Mouse (Mus musculus) C2C12 (cell line): ENCODE measurements at regions not wholly inside any gene's neighbourhood (a gene's known extent, or its start where the extent isn't known, plus 50 kb on each side); places are given as distances from the start of the nearest gene placed in this dataset.

ENCODE experiments used
- H3K27me3 ChIP-seq: one replicate; pipeline ENCODE4 v1.6.1; 2011; ENCODE audit not compliant: control insufficient read depth, insufficient read depth, insufficient read length
- H3K36me3 ChIP-seq: one replicate; pipeline ENCODE4 v1.6.1; 2011; ENCODE audit not compliant: control insufficient read depth, insufficient read depth
- H3K4me3 ChIP-seq: one replicate; pipeline ENCODE4 v1.5.1; 2011; ENCODE audit warnings: mild to moderate bottlenecking, control low read depth; ENCODE audit not compliant: poor library complexity, insufficient read depth, severe bottlenecking
- H3K79me2 ChIP-seq: one replicate; pipeline ENCODE4 v1.6.1; 2011; ENCODE audit not compliant: control insufficient read depth, insufficient read depth
- H3K79me3 ChIP-seq: one replicate; pipeline ENCODE4 v1.6.1; 2011; ENCODE audit warnings: low read depth, control low read depth
- H3ac ChIP-seq: one replicate; pipeline ENCODE3; 2011; ENCODE audit warnings: low read depth; ENCODE audit not compliant: control insufficient read depth, insufficient read length
- CEBPB ChIP-seq: IDR thresholded peaks from one replicate; pipeline ENCODE4 v1.6.1; 2011; ENCODE audit warnings: low read depth, mild to moderate bottlenecking, control low read depth, moderate library complexity
- CTCF ChIP-seq: IDR thresholded peaks from one replicate; pipeline ENCODE4 v1.5.1; 2011; ENCODE audit not compliant: control insufficient read depth, insufficient read depth, insufficient read length
- FOSL1 ChIP-seq: IDR thresholded peaks from one replicate; pipeline ENCODE4 v1.8.0; 2011; ENCODE audit warnings: mild to moderate bottlenecking, low read length; ENCODE audit not compliant: poor library complexity, insufficient read depth, severe bottlenecking
- MAX ChIP-seq: IDR thresholded peaks from one replicate; pipeline ENCODE4 v1.6.1; 2011; ENCODE audit warnings: mild to moderate bottlenecking, control low read depth
- MYOD1 ChIP-seq: IDR thresholded peaks from one replicate; pipeline ENCODE4 v1.6.1; 2011; ENCODE audit warnings: low read depth; ENCODE audit not compliant: control insufficient read depth, insufficient read length
- MYOG ChIP-seq: IDR thresholded peaks from one replicate; pipeline ENCODE4 v1.6.1; 2011; ENCODE audit not compliant: control insufficient read depth, insufficient read length; ENCODE audit errors: extremely low read depth
- USF1 ChIP-seq: IDR thresholded peaks from one replicate; pipeline ENCODE4 v1.6.1; 2011; ENCODE audit warnings: low read depth, mild to moderate bottlenecking, control low read depth, moderate library complexity

GRCm38 (mm10) chr16:24247291-24247690 is 146.0 kb upstream of the Lpp start:
- no peak overlapping the region for H3ac ChIP-seq
- no peaks in the 10 kb centered on the region for H3K27me3 ChIP-seq
- TF ChIP-seq FOSL1 (no peak), MAX (no peak), USF1 (no peak), CEBPB (no peak), CTCF (no peak), MYOG (no peak)
- H3K36me3 ChIP-seq: no peaks in the 10 kb centered on the region
- H3K4me3 ChIP-seq: no peak overlapping the region
- H3K79me3 ChIP-seq: no peaks in the 10 kb centered on the region
- no peaks in the 10 kb centered on the region for H3K79me2 ChIP-seq

- TF ChIP-seq CTCF: no peak
- TF ChIP-seq FOSL1: no peak
- no peak for TF ChIP-seq CEBPB
- TF ChIP-seq USF1: no peak
- no peak for TF ChIP-seq MYOD1
- TF ChIP-seq MYOG: no peak
- no peak for TF ChIP-seq MAX
- Histone ChIP-seq H3K4me3 (no peak overlapping the region), H3K27me3 (no peaks in the 10 kb centered on the region), H3K36me3 (no peaks in the 10 kb centered on the region), H3K79me2 (no peaks in the 10 kb centered on the region), H3ac (no peak overlapping the region), H3K79me3 (no peaks in the 10 kb centered on the region)
Observed at GRCm38 (mm10) chr16:24238075-24238555, 155.2 kb upstream of the Lpp start.

GRCm38 (mm10) chr16:24237425-24237824 is 155.9 kb upstream of the Lpp start:
- H3K36me3 ChIP-seq: no peaks in the 10 kb centered on the region
- no peak overlapping the region for H3K4me3 ChIP-seq
- no peaks in the 10 kb centered on the region for H3K27me3 ChIP-seq
- no peak overlapping the region for H3ac ChIP-seq
- no peaks in the 10 kb centered on the region for H3K79me3 ChIP-seq
- no peaks in the 10 kb centered on the region for H3K79me2 ChIP-seq
- TF ChIP-seq MYOD1 (no peak), USF1 (no peak), MAX (no peak), FOSL1 (no peak), CEBPB (no peak), MYOG (no peak), CTCF (no peak)

DNA sequence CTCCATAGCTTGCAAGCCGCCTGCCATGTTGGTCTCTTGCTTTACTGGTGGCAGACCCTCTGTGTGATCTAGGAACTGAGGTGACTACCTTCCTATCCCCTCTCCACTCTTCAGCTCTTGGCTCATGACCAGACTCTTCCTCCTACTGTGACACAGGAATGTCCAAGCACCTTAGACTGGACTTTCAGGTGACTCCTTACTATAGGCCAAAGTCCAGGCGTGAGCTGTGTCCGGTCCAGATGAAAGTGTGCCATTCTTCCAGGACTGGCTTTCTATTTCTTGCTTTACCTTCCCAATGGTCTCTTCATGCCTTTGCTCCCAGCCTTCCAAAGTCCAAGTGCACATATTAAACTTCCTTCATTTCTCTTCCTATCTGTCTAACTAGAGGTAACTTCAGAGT is 156.3 kb upstream of the Lpp start:
- H3K4me3 ChIP-seq: no peak overlapping the region
- no peak overlapping the region for H3ac ChIP-seq
- TF ChIP-seq USF1: no peak
- no peak for TF ChIP-seq MYOG
- no peak for TF ChIP-seq MAX
- no peak for TF ChIP-seq CTCF
- TF ChIP-seq FOSL1: no peak
- TF ChIP-seq CEBPB: no peak
- TF ChIP-seq MYOD1: no peak
- H3K27me3 ChIP-seq: no peaks in the 10 kb centered on the region
- H3K79me2 ChIP-seq: no peaks in the 10 kb centered on the region
- H3K79me3 ChIP-seq: no peaks in the 10 kb centered on the region
- no peaks in the 10 kb centered on the region for H3K36me3 ChIP-seq

GRCm38 (mm10) chr16:24236511-24236910 is 156.8 kb upstream of the Lpp start:
- no peak overlapping the region for H3ac ChIP-seq
- TF ChIP-seq FOSL1: no peak
- no peak for TF ChIP-seq USF1
- TF ChIP-seq MYOD1: no peak
- no peak for TF ChIP-seq CTCF
- no peak for TF ChIP-seq CEBPB
- TF ChIP-seq MYOG: no peak
- TF ChIP-seq MAX: no peak
- H3K4me3 ChIP-seq: no peak overlapping the region
- no peaks in the 10 kb centered on the region for H3K79me3 ChIP-seq
- H3K27me3 ChIP-seq: no peaks in the 10 kb centered on the region
- H3K79me2 ChIP-seq: no peaks in the 10 kb centered on the region
- no peaks in the 10 kb centered on the region for H3K36me3 ChIP-seq

DNA sequence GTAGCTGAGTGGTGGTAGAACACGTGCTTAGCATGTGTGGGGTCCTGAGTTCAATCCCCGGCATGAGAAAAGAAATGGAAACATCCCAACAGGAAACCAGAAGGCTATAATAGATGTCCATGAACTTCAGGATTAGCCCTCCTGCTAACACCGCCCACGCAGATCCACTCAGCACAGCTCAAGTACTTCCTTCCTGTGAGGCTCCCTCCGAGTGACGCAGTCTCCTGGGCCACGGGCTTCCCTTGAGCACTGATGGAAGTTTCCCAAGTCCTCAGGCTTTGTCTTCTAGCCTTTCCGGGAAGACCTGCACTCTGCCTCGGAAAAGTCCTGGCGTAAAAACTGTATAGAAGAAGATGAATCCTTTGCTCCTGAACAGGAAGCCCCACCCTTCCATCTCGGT is 158.5 kb upstream of the Lpp start:
- no peak for TF ChIP-seq USF1
- no peak for TF ChIP-seq CEBPB
- no peak for TF ChIP-seq CTCF
- TF ChIP-seq MYOD1: no peak
- TF ChIP-seq FOSL1: no peak
- no peak for TF ChIP-seq MYOG
- TF ChIP-seq MAX: no peak
- Histone ChIP-seq H3ac (no peak overlapping the region), H3K79me2 (no peaks in the 10 kb centered on the region), H3K4me3 (no peak overlapping the region), H3K79me3 (no peaks in the 10 kb centered on the region), H3K27me3 (no peaks in the 10 kb centered on the region), H3K36me3 (no peaks in the 10 kb centered on the region)
